Mouse (Mus musculus) frontal cortex, postnatal 36 days (tissue): ENCODE measurements around the gene Glra1.
"Not testable (repeated sequence)": the region's sequence is repeated elsewhere in the genome, so short reads cannot be mapped to it uniquely, and the experiment has no call there.

Source experiments
- DNase-seq, 2 experiments: peaks; one replicate each; pipeline ENCODE4 v3.0.0; 2022; ENCODE audit warnings: low spot score in 2 of 2

Glra1 gene

DNA sequence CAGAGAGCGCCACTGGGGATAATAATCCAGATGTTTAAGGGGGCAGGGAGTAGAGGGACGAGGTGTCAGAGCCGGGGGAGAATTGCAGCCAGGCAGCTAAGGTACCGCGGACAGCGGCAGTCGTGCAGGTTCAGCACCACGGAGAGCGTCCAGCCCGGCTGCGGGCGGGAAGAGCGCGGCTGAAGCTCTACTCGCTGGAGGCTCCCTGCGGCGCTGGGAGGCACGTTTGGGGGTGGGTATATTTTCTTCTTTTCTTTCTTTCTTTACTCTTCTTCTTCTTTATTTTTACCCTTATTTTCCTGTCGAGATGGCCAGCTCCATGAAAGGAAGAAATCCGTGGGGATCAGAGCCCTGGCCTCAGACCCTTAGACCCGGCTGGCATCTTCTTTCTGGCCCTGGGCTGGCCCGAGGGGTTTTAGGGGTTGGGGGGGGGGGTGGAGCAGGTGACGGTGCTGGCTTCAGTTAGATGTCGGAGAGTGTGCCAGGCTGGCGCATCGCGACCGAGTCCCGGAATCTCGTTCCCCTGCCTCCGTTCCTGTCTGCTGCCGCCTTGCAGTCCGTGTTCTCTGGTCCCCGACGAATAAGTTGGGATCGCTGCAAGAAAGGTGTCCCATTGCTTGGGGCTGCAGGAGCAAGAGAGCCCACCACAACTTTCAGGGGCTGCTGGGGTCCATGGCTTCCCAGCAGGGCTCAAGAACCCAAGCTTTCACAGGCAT lies at the start of gene Glra1:
Gene Glra1, minus strand, starts transcription at position 391 of the 716 bp plus-strand sequence.
- DNase-seq: peak; percentile 27 to 28

DNA sequence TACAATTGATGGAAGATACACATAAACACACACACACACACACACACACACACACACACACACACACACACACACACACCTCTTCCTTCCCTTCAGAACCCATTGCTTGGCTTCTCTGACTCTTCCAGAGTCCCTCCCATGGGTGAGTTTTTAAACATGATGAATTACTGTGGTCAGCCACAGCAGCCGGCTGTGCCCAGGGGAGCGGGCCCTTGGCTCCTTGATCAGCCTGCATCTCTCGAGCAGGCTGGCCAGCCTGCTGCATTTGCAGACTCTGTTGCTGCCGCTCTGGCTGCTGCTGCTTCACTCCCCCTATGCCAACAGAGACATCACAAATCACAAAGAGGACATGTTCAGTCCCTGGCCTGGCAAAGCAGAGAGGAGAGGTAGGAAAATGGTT lies 29.0 kb upstream of the Glra1 start:
- no peak for DNase-seq

GRCm38 (mm10) chr11:55633901-55634300 lies 25.9 kb upstream of the Glra1 start:
- no peak for DNase-seq

DNA sequence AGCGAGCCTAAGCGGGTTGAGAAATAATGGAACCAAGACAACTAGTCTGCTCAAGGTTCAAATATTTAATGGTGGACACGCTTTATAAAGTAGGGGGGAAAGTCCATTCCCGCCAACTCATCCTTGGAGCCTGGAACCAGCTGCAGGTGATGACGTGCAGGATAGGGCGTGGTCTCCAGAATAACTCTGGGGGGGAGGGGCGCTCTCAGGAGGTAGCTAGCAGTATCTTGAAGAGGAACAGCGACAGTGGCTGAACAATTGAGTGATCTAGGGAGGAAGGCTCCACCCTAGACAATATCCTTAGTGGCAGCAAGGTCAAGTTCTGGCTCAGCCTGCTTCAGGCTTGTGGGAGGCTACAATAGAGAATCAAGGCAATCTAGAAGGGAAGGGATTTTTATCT lies 6.6 kb upstream of the Glra1 start:
- not testable (repeated sequence) for DNase-seq

GRCm38 (mm10) chr11:55608524-55608920 lies 524 bp upstream of the Glra1 start:
- no peak for DNase-seq

GRCm38 (mm10) chr11:55607066-55607807 lies 761 bp downstream of the Glra1 start:
- peak; percentile 43 to 47 for DNase-seq

GRCm38 (mm10) chr11:55601447-55602065 lies 6.4 kb downstream of the Glra1 start:
- DNase-seq: no peak

DNA sequence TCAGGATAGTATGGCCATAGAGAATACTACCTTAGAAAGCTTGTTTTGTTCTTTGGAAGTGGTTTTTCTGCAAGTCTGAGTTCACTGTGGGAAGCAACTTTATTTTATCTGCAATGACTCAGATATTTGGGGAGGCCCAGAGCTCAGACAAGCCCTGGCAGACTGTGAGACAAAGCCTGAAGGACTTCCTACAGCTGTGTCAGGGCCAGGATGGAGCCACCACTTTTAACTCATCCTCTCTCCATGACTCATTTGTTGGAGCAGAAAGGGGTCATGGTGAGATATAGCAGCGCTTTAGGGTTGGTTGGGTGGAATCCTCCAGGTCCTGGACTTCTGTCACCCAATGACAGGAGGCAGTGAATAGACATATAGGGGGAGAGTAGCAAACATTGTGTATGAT lies 12.3 kb downstream of the Glra1 start:
- DNase-seq: no peak

DNA sequence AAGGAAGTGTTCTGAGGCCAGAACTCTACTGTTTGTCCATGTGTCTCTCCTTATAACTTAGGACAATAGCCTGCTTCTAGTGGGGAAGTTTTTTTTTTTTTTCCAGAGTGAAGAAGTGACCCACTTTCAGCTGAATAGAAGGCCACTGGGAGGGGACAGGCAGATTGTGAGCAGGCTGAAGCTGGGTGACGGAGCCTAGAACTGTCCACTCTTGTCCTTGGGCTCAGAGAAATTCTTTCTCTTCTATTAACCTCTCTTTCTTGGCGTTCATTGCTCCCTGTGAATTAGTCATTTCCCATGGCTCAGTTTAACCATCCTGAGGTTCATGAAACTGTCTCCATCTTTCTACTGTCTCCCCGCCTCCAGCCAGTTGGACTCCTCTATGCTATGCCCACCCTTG lies 13.6 kb downstream of the Glra1 start:
- no peak for DNase-seq

DNA sequence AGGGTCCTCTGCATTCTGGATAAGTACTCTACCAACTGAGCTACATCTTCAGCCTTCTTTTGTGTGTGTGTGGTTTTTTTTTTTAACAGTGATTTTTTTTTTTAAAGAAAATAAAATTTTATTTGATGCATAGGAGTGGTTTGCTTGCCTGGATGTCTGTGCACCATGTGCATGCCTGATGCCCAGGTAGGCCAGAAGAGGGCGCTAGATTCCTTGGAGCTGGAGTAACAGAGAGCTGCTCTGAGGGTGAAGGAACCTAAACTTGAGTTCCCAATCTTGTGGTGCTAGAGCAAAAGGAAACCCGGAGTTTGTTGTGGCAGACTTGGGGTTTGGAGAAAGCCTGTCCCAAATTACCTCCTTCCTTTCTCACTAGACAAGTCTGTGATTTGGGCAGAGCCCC lies 16.8 kb downstream of the Glra1 start:
- no peak for DNase-seq

- peak in 1 of 2 experiments; percentile 4 for DNase-seq
Observed at GRCm38 (mm10) chr11:55589376-55590167, 18.4 kb downstream of the Glra1 start.

DNA sequence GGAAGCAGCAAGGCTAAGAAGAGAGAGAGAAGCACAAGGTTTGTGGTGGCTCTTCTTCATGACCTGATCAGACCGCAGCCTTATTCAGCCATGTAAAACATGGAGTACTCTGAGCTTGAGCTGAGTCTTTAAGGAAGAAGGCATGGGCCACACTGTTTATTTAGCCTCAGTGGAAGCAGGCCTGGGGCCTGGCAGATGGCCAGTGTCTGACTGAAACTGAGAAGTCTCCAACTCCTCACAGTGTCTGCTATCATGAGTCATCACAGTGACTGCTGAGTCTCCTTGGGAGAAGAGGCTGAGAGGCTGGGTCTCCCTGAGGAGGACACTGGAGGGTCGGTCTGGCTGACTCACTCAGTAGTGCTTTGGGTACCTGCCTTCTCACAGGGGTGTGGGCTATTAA lies 33.6 kb downstream of the Glra1 start:
- peak; percentile 47 to 55 for DNase-seq

DNA sequence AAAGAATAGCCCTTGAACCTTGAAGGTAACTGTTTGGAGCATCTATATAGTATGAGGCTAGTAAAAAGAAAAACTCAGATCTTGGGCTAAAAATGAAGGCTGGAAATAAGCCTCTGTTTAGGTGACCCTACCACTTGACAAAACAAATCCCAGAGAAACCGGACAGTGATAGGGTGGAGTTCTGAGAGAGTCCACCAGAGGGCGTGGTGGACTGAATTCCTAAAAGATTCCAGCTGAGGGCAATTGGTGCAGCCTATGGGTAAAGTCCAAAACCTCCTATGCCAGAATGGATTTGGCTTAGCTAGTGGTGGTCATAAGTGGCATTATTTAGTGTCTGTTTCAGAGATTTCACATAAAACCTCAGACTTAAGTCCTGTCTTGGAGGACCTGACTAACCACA lies 36.9 kb downstream of the Glra1 start:
- peak; percentile 40 to 53 for DNase-seq

DNA sequence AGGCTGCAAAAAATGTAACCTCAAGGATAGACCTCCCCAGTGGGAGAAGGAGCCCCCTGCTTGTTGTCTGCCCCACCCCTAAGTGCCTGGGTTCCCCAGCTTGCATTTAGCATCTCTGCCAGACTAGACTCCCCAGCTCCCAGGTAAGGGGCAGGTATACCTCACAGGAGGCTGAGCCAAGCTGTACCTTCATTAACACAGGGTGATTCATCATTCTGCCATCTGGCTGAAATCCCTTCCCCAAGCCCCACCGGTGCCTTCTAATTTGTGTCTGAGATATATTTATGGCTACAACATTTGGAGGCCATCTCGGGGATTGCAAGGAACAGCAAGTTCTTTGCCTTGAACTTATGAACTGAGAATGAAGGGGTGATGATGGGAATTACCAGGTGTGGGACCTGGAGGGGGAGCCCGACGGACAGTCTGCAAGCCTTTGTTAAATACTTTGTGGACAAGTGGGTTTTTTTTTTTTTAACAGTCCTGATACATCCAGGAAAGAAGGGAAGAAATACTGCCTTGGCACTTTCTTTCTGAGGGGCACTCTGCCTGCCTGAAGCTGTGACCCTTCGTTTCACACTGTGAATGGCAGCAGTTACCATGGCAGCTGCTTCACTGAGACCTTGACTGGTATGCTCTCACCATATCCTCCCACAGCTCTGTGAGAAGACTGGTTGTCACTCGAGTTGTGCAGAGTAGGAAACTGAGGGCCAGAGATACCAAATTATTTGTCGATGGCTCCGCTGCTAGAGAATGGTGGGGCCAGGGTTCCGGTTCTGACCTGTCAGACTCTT lies 41.5 kb downstream of the Glra1 start:
- no peak for DNase-seq

DNA sequence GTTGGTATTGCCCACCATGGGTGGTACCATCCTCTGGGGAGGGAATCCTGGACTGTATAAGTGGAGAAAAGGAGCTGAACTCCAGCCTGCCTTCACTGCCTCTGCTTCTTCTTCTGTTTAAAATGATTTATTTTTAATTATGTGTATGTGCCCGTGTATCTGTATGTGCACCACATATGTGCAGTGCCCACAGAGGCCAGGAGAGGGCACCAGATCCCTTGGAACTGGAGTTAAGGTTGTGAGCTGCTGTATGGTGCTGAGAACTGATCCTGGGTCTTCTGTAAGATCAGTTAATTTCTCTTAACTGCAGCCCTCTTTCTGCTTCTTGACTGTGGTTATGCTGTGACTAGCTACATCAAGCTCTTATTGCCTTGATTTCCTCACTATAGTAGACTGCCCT lies 62.3 kb downstream of the Glra1 start:
- no peak for DNase-seq

- DNase-seq: no peak
Observed at GRCm38 (mm10) chr11:55542671-55543070, 65.3 kb downstream of the Glra1 start.

DNA sequence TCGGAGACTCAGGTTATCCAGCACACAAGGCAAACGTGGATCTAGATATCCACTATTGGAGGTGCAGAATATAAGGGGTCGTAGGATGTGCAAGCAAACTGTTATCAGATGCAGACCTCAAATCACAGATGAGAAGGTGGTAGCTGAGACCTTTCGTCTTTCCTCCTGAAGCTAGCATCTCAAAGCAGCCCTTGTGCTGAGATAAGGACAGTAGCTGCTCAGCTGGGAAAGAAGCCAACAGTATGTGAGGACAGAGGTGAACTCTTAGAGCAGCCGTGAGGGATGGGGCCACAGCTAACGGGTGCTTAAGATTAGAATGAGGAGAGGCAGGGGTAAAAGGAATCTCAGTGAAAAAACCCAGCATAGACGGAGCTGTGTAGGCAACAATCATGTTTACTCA lies 65.9 kb downstream of the Glra1 start:
- DNase-seq: no peak

DNA sequence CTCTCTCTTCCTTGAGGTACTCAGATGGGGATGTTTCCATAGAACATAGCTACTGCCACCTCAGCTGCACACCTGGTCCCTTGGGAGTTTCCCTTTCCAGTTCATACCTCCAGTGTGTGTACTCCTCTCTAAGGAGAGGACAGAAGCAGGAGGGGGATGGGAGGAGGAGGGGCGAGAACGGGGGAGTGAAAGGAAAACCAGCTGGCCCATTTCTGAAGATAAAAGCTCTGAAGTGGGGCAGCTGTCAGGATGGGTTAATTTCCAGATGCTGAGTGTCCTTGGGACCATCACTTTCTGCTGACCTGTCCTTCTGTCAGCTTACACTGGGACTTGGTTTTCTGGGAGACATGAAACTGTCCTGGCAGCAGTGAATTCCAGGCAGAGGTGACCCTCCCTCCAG lies 73.2 kb downstream of the Glra1 start:
- DNase-seq: no peak

DNA sequence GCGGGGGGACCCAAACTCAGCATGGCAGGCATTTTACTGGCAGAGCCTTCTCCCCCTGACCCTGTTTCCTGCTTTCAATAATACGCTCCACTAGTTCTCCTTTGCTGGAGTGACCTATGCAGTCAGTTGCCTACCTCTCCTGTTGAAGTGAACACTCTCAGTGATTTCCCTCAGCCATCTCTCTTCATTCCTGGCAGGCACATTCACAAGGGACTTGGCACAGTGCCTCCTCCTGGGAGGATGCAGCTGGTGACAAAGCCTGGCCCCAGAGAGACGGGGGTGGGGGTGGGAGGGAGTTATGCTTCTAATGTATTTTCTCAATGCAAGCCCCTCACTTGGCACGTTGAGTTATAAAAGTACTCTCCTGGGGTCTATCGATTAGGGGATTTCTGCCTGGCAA lies 74.6 kb downstream of the Glra1 start:
- peak; percentile 71 to 73 for DNase-seq

GRCm38 (mm10) chr11:55530741-55531140 lies 77.3 kb downstream of the Glra1 start:
- no peak for DNase-seq
